Mouse (Mus musculus) heart, embryonic 10.5 days (tissue): Measurements from ENCODE around the gene Nkg7. TPM values are rescaled to one million over a fixed set of nuclear protein-coding genes. Genes with fewer than 3 reads are reported as not detected.

Experiments used
- DNase-seq: peaks from one replicate; pipeline ENCODE4 v3.0.0-alpha.2; 2017; ENCODE audit warnings: low spot score
- H3K27ac ChIP-seq: fragments of 300-500 bp; sonication (generic); 2 replicates; pipeline ENCODE4 v1.5.1; 2016; ENCODE audit warnings: mild to moderate bottlenecking
- H3K27me3 ChIP-seq: fragments of 300-500 bp; sonication (generic); 2 replicates; pipeline ENCODE4 v1.6.1; 2016; ENCODE audit warnings: mild to moderate bottlenecking; ENCODE audit not compliant: poor library complexity, insufficient read depth, severe bottlenecking
- H3K36me3 ChIP-seq: fragments of 300-500 bp; sonication (generic); 2 replicates; pipeline ENCODE4 v1.6.1; 2016; ENCODE audit warnings: mild to moderate bottlenecking, moderate library complexity
- H3K4me1 ChIP-seq: fragments of 300-500 bp; sonication (generic); 2 replicates; pipeline ENCODE4 v1.6.1; 2016; ENCODE audit warnings: mild to moderate bottlenecking
- H3K4me3 ChIP-seq: fragments of 300-500 bp; sonication (generic); 2 replicates; pipeline ENCODE4 v1.5.1; 2016; ENCODE audit warnings: mild to moderate bottlenecking, moderate library complexity
- H3K9me3 ChIP-seq: fragments of 300-500 bp; sonication (generic); 2 replicates; pipeline ENCODE4 v1.6.1; 2016; ENCODE audit warnings: mild to moderate bottlenecking, moderate library complexity
- WGBS: fragments of 180-500 bp; shearing (Covaris S2); methylation state at CpG from one replicate; pipeline ENCODE4 v1.1.7; 2016; 5-methylcytosine and 5-hydroxymethylcytosine counted together
- microRNA-seq: library from miRNA; unstranded; fragments of <30 nt; microRNA quantifications from one replicate; pipeline ENCODE4, GENCODE M21; 2017
- polyA plus RNA-seq: library from polyadenylated mRNA; unstranded; fragments of >200 nt; fragmentation: Nextera tagmentation; extraction: Ambion mirVana; gene quantifications from 2 replicates; pipeline ENCODE4 v1.2.1, GENCODE M21; 2016

The Nkg7 gene
- polyA plus RNA-seq, 1 experiment from 2014 or later: not detected

DNA sequence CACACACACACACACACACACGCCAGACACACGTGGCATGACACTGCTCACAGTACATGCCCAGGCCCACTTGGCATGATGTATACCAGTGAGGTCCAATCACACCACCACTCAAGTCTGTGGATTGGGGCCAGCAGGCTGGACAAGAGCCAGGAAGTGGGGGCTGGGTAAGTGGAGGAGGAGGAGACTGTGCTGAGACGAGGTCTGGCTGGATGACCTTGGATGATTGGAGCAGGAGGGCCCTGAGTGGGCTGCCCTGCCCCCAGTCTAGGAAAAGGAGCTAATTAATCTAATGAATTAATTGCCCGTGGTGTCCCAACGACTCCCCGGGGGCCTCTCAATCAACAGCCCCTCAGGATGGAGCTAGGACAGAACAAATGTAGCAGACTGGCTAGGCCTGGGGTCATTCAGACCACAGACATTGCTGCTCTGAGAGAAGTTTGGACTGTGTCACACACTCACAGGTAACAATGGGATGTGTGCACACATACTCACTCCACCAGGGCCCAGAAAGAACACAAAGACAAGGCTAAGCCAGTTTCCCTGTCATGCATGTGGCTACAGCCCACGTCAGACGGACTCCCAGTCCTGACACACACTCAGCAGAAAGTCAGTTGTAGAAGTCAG is 45.3 kb downstream of the Nkg7 start:
- Histone ChIP-seq H3K9me3 (no peaks in the 10 kb centered on the region), H3K4me3 (no peak overlapping the region), H3K27ac (no peak overlapping the region), H3K4me1 (0 out of 2 replicates have a peak, but pooled peaks cover 2% of the 10 kb centered on the region), H3K27me3 (peaks cover 21% of the 10 kb centered on the region), H3K36me3 (no peaks in the 10 kb centered on the region)
- DNase-seq: no peak
- 67% methylated on average over 8 of the region's 8 CpGs for WGBS

DNA sequence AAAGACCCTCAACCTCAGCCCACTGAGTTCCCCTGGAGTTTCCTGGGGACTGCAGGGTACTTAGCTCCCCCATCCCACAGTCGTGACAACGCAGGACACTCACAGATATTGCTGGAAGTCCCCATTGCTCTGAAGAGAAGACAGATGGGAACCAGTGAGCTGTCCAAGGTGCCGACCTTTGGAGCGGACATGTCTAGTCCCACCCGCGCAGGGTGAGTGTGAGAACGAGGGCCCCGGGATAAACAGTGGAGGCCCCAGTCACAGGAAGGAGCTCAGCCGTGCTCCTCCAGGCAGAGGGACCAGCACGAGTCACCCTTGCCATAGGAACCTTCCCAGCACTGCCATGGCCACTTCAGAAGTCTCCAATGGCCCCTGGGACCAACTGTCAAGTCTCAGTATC is 46.4 kb downstream of the Nkg7 start:
- no peaks in the 10 kb centered on the region for H3K9me3 ChIP-seq
- H3K27me3 ChIP-seq: peaks cover 14% of the 10 kb centered on the region
- no peak for DNase-seq
- 7% methylated on average over 10 of the region's 10 CpGs for WGBS
- H3K4me3 ChIP-seq: no peak overlapping the region
- no peak overlapping the region for H3K27ac ChIP-seq
- no peaks in the 10 kb centered on the region for H3K36me3 ChIP-seq
- 0 out of 2 replicates have a peak, but pooled peaks cover 2% of the 10 kb centered on the region for H3K4me1 ChIP-seq

Small RNA genes lying within 50 kb of the gene (microRNA-seq; reads per million reads assigned to microRNA genes)
- gene Mir7051: 3.0 reads per million, percentile 5 among the genes with 10 or more reads in this experiment

Other genes with a start within 250 kb of the Nkg7 start
- gene Zfp715, start 123.8 kb upstream of the Nkg7 start, polyA plus RNA-seq: 9.1 and 9.5 TPM in 2 replicates
- gene Siglecf, start 85.7 kb upstream of the Nkg7 start, polyA plus RNA-seq: 0.09 and 0.51 TPM in 2 replicates
- gene Siglecg, start 28.9 kb upstream of the Nkg7 start, polyA plus RNA-seq: not detected in 2 replicates
- not detected in 2 replicates for gene Lim2, start 9.4 kb upstream of the Nkg7 start, polyA plus RNA-seq
- not detected in 2 replicates for gene Cldnd2, start 3.7 kb downstream of the Nkg7 start, polyA plus RNA-seq
- 505 and 580 TPM in 2 replicates for gene Etfb, start 7.0 kb downstream of the Nkg7 start, polyA plus RNA-seq
- not detected in 2 replicates for gene Gm45233, start 7.1 kb downstream of the Nkg7 start, polyA plus RNA-seq
- 1.4 and 1.5 TPM in 2 replicates for gene Vsig10l, start 26.1 kb downstream of the Nkg7 start, polyA plus RNA-seq
- 0.20 TPM in 1 of 2 replicates, not detected in the other for gene Iglon5, start 53.0 kb downstream of the Nkg7 start, polyA plus RNA-seq
- gene 4931406B18Rik, start 68.9 kb downstream of the Nkg7 start, polyA plus RNA-seq: not detected in 2 replicates
- gene Cd33, start 107.4 kb downstream of the Nkg7 start, polyA plus RNA-seq: 0.34 and 0.37 TPM in 2 replicates
- gene Zfp658, start 125.2 kb downstream of the Nkg7 start, polyA plus RNA-seq: 1.4 and 2.1 TPM in 2 replicates
- 9.7 and 10.0 TPM in 2 replicates for gene Zfp719, start 142.5 kb downstream of the Nkg7 start, polyA plus RNA-seq
- gene Zfp819, start 170.1 kb downstream of the Nkg7 start, polyA plus RNA-seq: 0.06 and 0.21 TPM in 2 replicates
- gene Ceacam18, start 197.6 kb downstream of the Nkg7 start, polyA plus RNA-seq: not detected in 2 replicates
- gene Siglece, start 223.1 kb downstream of the Nkg7 start, polyA plus RNA-seq: 0.70 TPM in 1 of 2 replicates, not detected in the other
- 9.0 and 12.0 TPM in 2 replicates for gene Ctu1, start 234.9 kb downstream of the Nkg7 start, polyA plus RNA-seq